Mouse (Mus musculus) erythroblast, embryonic 14.5 days (primary cell): ENCODE data around the gene Gnb2.

ENCODE experiments used
- GATA1 ChIP-seq: IDR thresholded peaks from 2 replicates; pipeline ENCODE4 v1.6.1; 2012; ENCODE audit warnings: low read length, inconsistent platforms, mixed read lengths
- TAL1 ChIP-seq: IDR thresholded peaks from 3 replicates; pipeline ENCODE4 v1.6.1; 2012; ENCODE audit warnings: low read length, inconsistent platforms, mixed read lengths

DNA sequence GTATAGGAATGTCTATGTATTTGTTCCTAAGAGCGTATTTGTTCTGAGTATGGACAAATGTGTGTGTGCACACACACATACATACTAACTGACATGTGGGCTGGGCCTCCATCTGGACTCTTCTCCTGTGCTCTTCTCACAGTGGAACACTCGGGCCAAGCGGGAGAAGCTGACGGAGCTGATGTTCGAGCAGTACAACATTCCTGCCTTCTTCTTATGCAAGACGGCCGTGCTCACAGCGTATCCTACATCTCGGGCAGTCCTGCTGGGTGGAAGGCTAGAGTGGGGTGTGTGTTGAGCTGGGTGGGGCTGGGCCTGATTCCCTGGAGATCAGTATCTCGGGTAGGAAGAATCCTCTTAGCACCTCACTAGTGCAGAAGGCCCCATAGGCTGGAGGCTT lies 29.7 kb upstream of the Gnb2 start:
- TF ChIP-seq TAL1: no peak
- no peak for TF ChIP-seq GATA1
